Mouse (Mus musculus) ovary, adult 10 weeks (tissue): ENCODE measurements around the gene Olfr1233. TPM values are rescaled to one million over a fixed set of nuclear protein-coding genes. Genes with fewer than 3 reads are reported as not detected.

Experiments used
- polyA plus RNA-seq: library from polyadenylated mRNA; stranded (reverse); fragments of 350-450 nt; fragmentation: Illumina TruSeq; extraction: RNeasy Lipid Tissue Mini Kit (QIAGEN cat#74804); gene quantifications from one replicate; pipeline ENCODE4 v1.2.3, GENCODE M21; 2014

The Olfr1233 gene
- not detected for polyA plus RNA-seq

GRCm38 (mm10) chr2:89342298-89342697, at the start of gene Olfr1233:
Gene Olfr1233, minus strand, starts transcription at chr2:89342398.

DNA sequence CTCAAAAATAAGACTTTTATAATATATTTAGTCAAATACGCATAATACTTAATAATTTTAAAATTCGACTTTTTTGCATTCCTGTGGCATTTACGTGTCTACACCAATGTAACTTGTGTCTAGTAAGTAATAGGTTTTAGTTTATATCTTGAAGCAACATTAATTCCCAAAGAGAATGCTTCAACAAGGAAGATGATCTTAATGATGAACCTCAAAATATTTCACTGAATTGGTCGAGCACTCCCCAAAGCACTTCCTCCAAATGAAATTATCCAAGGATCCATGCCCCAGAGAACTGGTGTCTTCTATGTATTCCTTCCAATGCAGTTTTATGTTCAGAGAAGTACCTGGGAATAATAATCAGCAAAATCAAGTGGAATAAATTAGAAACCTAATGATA, 22.6 kb upstream of the Olfr1233 start, which contains the start of gene Olfr1234:
Gene Olfr1234, minus strand, starts transcription at position 101 of the 400 bp plus-strand sequence.

GRCm38 (mm10) chr2:89329575-89329974, 12.6 kb downstream of the Olfr1233 start, which contains the start of gene Olfr1232:
Gene Olfr1232, minus strand, starts transcription at chr2:89329675.

GRCm38 (mm10) chr2:89306974-89307373, 35.2 kb downstream of the Olfr1233 start, which contains the start of gene Olfr1231:
Gene Olfr1231, minus strand, starts transcription at chr2:89307074.

DNA sequence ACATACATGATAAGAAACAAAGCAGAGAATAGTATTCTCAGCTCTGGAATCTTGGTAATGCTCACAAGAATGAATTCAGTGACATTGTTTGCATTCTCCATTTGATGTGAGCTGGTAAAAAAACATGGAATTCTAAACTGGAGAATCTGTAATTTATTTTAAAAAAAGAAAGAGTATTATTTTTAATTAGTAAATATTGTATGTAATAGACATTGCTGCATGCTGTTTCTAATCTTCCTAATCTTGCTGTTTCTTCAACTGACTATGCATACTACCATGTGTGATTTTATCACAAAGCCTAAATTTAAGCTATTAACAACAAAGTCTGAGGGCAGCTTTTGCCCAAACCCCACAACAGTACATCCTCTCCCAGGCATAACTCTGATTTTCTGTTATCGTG, 45.0 kb downstream of the Olfr1233 start, which contains the start of gene Olfr1230:
Gene Olfr1230, minus strand, starts transcription at position 101 of the 400 bp plus-strand sequence.

GRCm38 (mm10) chr2:89287914-89288313, 54.3 kb downstream of the Olfr1233 start, which contains the start of gene Olfr1229:
Gene Olfr1229, minus strand, starts transcription at chr2:89288014.

Other genes with a start within 250 kb of the Olfr1233 start
- not detected for gene Olfr1220, start 235.6 kb downstream of the Olfr1233 start, polyA plus RNA-seq
- gene Olfr1221, start 225.1 kb downstream of the Olfr1233 start, polyA plus RNA-seq = not detected
- gene Olfr1222, start 209.3 kb downstream of the Olfr1233 start, polyA plus RNA-seq = not detected
- not detected for gene Olfr1223, start 190.8 kb downstream of the Olfr1233 start, polyA plus RNA-seq
- gene Olfr1224-ps1, start 178.3 kb downstream of the Olfr1233 start, polyA plus RNA-seq = not detected
- not detected for gene Olfr1225, start 167.7 kb downstream of the Olfr1233 start, polyA plus RNA-seq
- not detected for gene Olfr1226, start 142.3 kb downstream of the Olfr1233 start, polyA plus RNA-seq
- gene Olfr1228, start 88.3 kb downstream of the Olfr1233 start, polyA plus RNA-seq = not detected
- gene Olfr1229, start 54.4 kb downstream of the Olfr1233 start, polyA plus RNA-seq = not detected
- gene Olfr1230, start 45.1 kb downstream of the Olfr1233 start, polyA plus RNA-seq = not detected
- gene Olfr1231, start 35.3 kb downstream of the Olfr1233 start, polyA plus RNA-seq = not detected
- gene Olfr1232, start 12.7 kb downstream of the Olfr1233 start, polyA plus RNA-seq = not detected
- gene Olfr1234, start 22.5 kb upstream of the Olfr1233 start, polyA plus RNA-seq = not detected
- not detected for gene Olfr1238, start 67.3 kb upstream of the Olfr1233 start, polyA plus RNA-seq
- gene Olfr1239, start 78.0 kb upstream of the Olfr1233 start, polyA plus RNA-seq = not detected
- not detected for gene Olfr1240, start 100.6 kb upstream of the Olfr1233 start, polyA plus RNA-seq
- not detected for gene Olfr1241, start 144.7 kb upstream of the Olfr1233 start, polyA plus RNA-seq
- gene Olfr1242, start 155.9 kb upstream of the Olfr1233 start, polyA plus RNA-seq = not detected
- not detected for gene Olfr1243, start 189.1 kb upstream of the Olfr1233 start, polyA plus RNA-seq
- not detected for gene Olfr1245, start 236.0 kb upstream of the Olfr1233 start, polyA plus RNA-seq